Mouse (Mus musculus) bone marrow macrophage, adult 2 months (primary cell): ENCODE measurements around the gene Bmp2k.

ENCODE experiments used
- CTCF ChIP-seq: IDR thresholded peaks from 2 replicates; pipeline ENCODE4 v1.5.1; 2012; ENCODE audit warnings: low read depth, mild to moderate bottlenecking, low read length, moderate library complexity
- POLR2A ChIP-seq: IDR thresholded peaks from 2 replicates; pipeline ENCODE4 v1.6.1; 2012; ENCODE audit warnings: mild to moderate bottlenecking, low read depth, low read length, borderline replicate concordance

DNA sequence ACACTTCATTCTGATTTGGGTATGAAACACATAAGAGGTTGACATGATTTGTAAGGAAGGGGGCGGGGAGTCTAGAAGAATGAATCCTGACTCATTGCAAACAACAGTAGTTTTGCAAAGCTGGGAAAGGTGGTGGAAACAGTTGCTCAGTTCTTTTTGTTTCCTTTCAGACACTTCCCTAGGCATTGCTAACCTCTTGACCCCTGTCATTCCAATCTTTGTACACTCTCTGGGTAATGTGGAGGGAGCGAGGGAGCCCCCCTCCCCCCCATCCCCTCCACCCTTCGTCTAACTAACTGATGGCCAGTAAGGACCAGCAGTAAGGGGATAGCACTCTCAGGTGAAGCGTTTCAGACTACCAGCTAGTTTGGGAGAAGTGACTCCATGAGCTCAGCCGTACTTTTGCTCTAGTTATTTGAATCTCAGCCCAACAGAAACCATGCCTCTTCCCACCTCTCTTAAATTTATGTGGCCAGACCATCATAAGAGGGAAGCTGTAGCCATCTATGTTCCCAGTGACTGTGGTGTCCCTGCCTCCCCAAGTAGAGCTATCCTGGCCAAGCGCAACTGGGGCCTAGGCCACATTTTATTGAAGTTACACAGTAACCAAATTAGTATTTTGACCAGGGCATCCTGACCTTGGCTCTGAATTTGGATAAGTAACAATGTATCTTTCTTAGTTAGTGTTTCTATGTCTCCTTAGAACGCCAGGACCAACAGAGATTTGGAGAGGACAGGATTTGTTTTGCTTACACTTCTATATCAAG, 27.6 kb upstream of the Bmp2k start:
- TF ChIP-seq POLR2A (no peak), CTCF (no peak)
